Mouse (Mus musculus): ENCODE measurements around the gene Vmn1r85. TPM values are rescaled to one million over a fixed set of nuclear protein-coding genes. Genes with fewer than 3 reads are reported as not detected.
A peak's percentile ranks its signal among the peaks of the same experiment; 100 is the strongest.

The Vmn1r85 gene
- polyA plus RNA-seq, 1 experiment from 2014 or later, result not detected

DNA sequence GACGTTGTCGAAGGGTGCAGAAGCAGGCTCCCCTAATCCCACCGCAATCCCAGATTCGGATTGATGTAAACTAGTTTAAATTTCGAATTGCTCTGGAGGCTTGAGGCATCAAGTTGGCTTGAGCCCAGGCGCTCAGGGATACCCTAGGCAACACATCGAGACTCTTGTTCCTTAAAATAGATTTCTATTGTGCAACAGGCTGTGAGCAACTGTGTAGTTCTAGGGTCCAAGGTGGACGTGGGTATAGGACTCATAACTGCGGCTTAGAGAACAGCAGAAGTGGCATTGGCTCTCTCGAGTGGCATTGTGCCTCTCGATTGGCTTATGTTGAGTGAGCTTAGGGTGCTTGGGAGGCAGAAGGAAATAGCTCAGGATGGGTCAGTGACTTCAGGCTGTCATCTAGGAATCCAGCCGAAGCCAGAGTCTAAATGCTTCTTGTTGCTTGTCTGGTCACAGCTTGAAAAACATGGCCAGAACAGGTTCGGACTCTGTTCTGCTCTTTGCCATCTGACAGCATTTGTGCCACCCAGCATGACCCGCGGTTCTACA is 56.3 kb downstream of the Vmn1r85 start:
- H3K4me2 ChIP-seq, result peak overlapping the region; percentile 70
- H3K4me3 ChIP-seq (ENCODE audit: low read depth, low read length), result peak overlapping the region; percentile 75
- peaks cover 12% of the 10 kb centered on the region for H3K27me3 ChIP-seq (ENCODE audit: insufficient read depth, low read length)
- ATAC-seq (ENCODE audit: insufficient read depth), result no peak
- WGBS, result 14% methylated on average over 15 of the region's 15 CpGs
- peaks cover 20% of the 10 kb centered on the region for H3K36me3 ChIP-seq (ENCODE audit: insufficient read depth)
- TF ChIP-seq CTCF (IDR thresholded peaks at IDR 0.05; ENCODE audit: low read depth), result no peak
- peak overlapping the region; percentile 93 for H3K9ac ChIP-seq
- DNase-seq, result peak; percentile 61
- H3K27ac ChIP-seq (ENCODE audit: low read depth), result peak overlapping the region; percentile 99
- H3K9me3 ChIP-seq (ENCODE audit: low read depth, low read length), result no peaks in the 10 kb centered on the region; the same call in 1 of the 2 replicates
- H3K4me1 ChIP-seq (ENCODE audit: insufficient read depth), result no peaks in the 10 kb centered on the region

GRCm38 (mm10) chr7:13037901-13038555 is 56.9 kb downstream of the Vmn1r85 start, which contains the start of gene Ube2m:
Gene Ube2m (minus strand): TSS chr7:13038275.
- Histone ChIP-seq H3K4me2 (peak within 1 kb of the TSS; percentile 93), H3K9me3 (ENCODE audit: low read depth, low read length) (no peaks in the 10 kb centered on the region), H3K27ac (ENCODE audit: low read depth) (peak within 1 kb of the TSS; percentile 99), H3K9ac (peak within 1 kb of the TSS; percentile 93), H3K36me3 (ENCODE audit: insufficient read depth) (peaks cover 27% of the 10 kb centered on the region), H3K4me1 (ENCODE audit: insufficient read depth) (no peaks in the 10 kb centered on the region), H3K27me3 (ENCODE audit: insufficient read depth, low read length) (peaks cover 5% of the 10 kb centered on the region), H3K4me3 (ENCODE audit: low read depth, low read length) (peak within 1 kb of the TSS; percentile 75)
- DNase-seq (peak; percentile 100), ATAC-seq (ENCODE audit: insufficient read depth) (peak; percentile 92)
- WGBS, result under 1% methylated on average over 65 of the region's 65 CpGs
- TF ChIP-seq CTCF (IDR thresholded peaks at IDR 0.05; ENCODE audit: low read depth), result no peak

DNA sequence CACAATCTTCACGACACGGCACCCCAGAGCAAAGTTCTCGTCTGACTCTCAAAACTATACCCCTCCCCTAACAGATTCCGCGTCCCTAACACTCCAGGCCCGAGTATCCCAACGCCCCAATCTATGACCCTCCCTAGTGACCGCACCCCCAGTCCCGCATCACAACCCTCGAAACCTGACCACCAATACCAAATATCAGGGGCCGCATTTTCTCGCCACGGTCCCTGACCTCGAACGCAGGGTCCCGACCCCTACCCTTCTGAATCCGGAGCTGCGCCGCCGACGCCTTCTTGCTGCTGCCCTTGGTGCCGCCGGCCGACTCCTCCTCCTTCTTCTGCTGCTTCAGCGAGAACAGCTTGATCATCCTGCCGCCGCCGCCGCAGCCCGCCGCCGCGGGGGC is 57.6 kb downstream of the Vmn1r85 start:
- peak overlapping the region; percentile 93 for H3K9ac ChIP-seq
- no peaks in the 10 kb centered on the region for H3K4me1 ChIP-seq (ENCODE audit: insufficient read depth)
- WGBS, result under 1% methylated on average over 32 of the region's 33 CpGs
- H3K27me3 ChIP-seq (ENCODE audit: insufficient read depth, low read length), result no peaks in the 10 kb centered on the region
- DNase-seq (no peak), ATAC-seq (ENCODE audit: insufficient read depth) (no peak)
- no peak for TF ChIP-seq CTCF (IDR thresholded peaks at IDR 0.05; ENCODE audit: low read depth)
- H3K27ac ChIP-seq (ENCODE audit: low read depth), result peak overlapping the region; percentile 99
- no peaks in the 10 kb centered on the region for H3K9me3 ChIP-seq (ENCODE audit: low read depth, low read length)
- H3K4me3 ChIP-seq (ENCODE audit: low read depth, low read length), result peak overlapping the region; percentile 75
- H3K36me3 ChIP-seq (ENCODE audit: insufficient read depth), result peaks cover 33% of the 10 kb centered on the region
- peak overlapping the region; percentile 93 for H3K4me2 ChIP-seq

- DNase-seq (no peak), ATAC-seq (ENCODE audit: insufficient read depth) (no peak)
- peak overlapping the region; percentile 34; the same call in 1 of the 2 replicates for H3K27ac ChIP-seq (ENCODE audit: low read depth)
- peak overlapping the region; percentile 93 for H3K9ac ChIP-seq
- no peaks in the 10 kb centered on the region for H3K27me3 ChIP-seq (ENCODE audit: insufficient read depth, low read length)
- 37% methylated on average over 4 of the region's 4 CpGs for WGBS
- H3K36me3 ChIP-seq (ENCODE audit: insufficient read depth), result peaks cover 39% of the 10 kb centered on the region
- H3K4me2 ChIP-seq, result peak overlapping the region; percentile 93
- peak overlapping the region; percentile 75 for H3K4me3 ChIP-seq (ENCODE audit: low read depth, low read length)
- no peaks in the 10 kb centered on the region for H3K9me3 ChIP-seq (ENCODE audit: low read depth, low read length)
- no peaks in the 10 kb centered on the region for H3K4me1 ChIP-seq (ENCODE audit: insufficient read depth)
- no peak for TF ChIP-seq CTCF (IDR thresholded peaks at IDR 0.05; ENCODE audit: low read depth)
Observed at GRCm38 (mm10) chr7:13036806-13037205, 58.2 kb downstream of the Vmn1r85 start.

- Histone ChIP-seq H3K4me1 (ENCODE audit: insufficient read depth) (no peaks in the 10 kb centered on the region), H3K27ac (ENCODE audit: low read depth) (peak overlapping the region; percentile 89), H3K9ac (0 out of 2 replicates have a peak overlapping the region, but pooled peaks have one; percentile 16), H3K9me3 (ENCODE audit: low read depth, low read length) (no peaks in the 10 kb centered on the region), H3K27me3 (ENCODE audit: insufficient read depth, low read length) (no peaks in the 10 kb centered on the region), H3K36me3 (ENCODE audit: insufficient read depth) (peaks cover 54% of the 10 kb centered on the region), H3K4me3 (ENCODE audit: low read depth, low read length) (peak overlapping the region; percentile 63), H3K4me2 (peak overlapping the region; percentile 90)
- ATAC-seq (ENCODE audit: insufficient read depth) (no peak), DNase-seq (no peak)
- TF ChIP-seq CTCF (IDR thresholded peaks at IDR 0.05; ENCODE audit: low read depth), result no peak; the same call in 1 of the 2 replicates
- 83% methylated on average over 17 of the region's 17 CpGs for WGBS
Observed at GRCm38 (mm10) chr7:13035211-13035855, 59.6 kb downstream of the Vmn1r85 start.

DNA sequence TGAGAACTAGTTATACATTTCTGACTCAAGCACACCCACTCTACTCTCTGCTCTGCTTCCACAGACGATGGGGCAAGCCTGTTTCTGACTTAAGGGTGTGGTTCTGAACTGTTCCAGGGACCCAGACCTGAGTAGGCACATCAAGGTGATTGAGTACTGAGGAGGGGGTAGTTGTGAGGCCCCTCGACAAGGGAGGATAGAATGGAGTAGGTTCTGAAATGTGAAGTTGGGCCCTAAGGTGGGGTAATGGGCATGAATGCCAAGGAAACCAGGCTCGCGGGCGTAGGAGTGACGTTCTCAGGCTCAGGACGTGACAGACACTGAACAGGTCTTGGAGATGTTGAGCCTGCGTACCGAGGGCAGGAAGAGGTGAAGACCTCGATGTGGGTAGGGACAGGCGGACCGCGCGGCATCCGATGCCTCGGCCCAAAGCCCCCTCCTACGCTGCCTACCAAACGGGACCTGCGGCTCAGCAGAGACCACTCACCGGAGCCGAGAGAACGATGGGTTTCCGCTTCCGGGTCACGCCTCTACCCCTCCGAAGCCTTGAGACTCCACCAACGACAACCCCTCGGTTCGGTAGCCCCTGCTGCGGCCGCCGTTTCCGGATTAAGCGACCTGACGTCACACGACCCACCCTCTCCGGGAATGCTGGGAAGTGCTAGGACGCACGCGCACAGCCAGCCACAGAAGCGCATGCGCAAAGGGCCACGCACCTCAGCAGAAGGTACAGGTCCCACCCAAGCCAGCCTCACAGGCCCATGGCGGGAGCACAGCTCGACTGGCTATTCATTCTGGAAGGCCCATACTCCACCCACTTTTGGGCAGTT is 60.6 kb downstream of the Vmn1r85 start, which contains the start of gene Chmp2a:
Gene Chmp2a, minus strand, starts transcription at position 660 of the 830 bp plus-strand sequence.
- no peaks in the 10 kb centered on the region for H3K4me1 ChIP-seq (ENCODE audit: insufficient read depth)

More for the DNA sequence above, 60.6 kb downstream of the Vmn1r85 start, which contains the start of gene Chmp2a:
- ATAC-seq (ENCODE audit: insufficient read depth) (peak; percentile 72), DNase-seq (peak; percentile 98)
- H3K4me3 ChIP-seq (ENCODE audit: low read depth, low read length), result peak within 1 kb of the TSS; percentile 63
- under 1% methylated on average over 45 of the region's 45 CpGs for WGBS
- peak within 1 kb of the TSS; percentile 90 for H3K4me2 ChIP-seq
- no peak for TF ChIP-seq CTCF (IDR thresholded peaks at IDR 0.05; ENCODE audit: low read depth)
- H3K9ac ChIP-seq, result peak within 1 kb of the TSS; percentile 80
- no peaks in the 10 kb centered on the region for H3K27me3 ChIP-seq (ENCODE audit: insufficient read depth, low read length)
- peaks cover 64% of the 10 kb centered on the region for H3K36me3 ChIP-seq (ENCODE audit: insufficient read depth)
- peak within 1 kb of the TSS; percentile 89 for H3K27ac ChIP-seq (ENCODE audit: low read depth)
- no peaks in the 10 kb centered on the region for H3K9me3 ChIP-seq (ENCODE audit: low read depth, low read length)
